Mouse (Mus musculus) small intestine, adult 2 months (tissue): ENCODE data around the gene Ctnnd2.

Experiments used
- CTCF ChIP-seq: fragments of 200-500 bp; IDR thresholded peaks from 2 replicates; pipeline ENCODE4 v1.5.1; 2012; ENCODE audit warnings: low read depth, mild to moderate bottlenecking, control low read depth, inconsistent platforms, low read length, moderate library complexity, mixed read lengths; ENCODE audit not compliant: insufficient replicate concordance, insufficient read length; ENCODE audit errors: extremely low read depth
- POLR2A ChIP-seq: fragments of 200-500 bp; IDR thresholded peaks from 2 replicates; pipeline ENCODE4 v1.6.1; 2012; ENCODE audit warnings: low read depth, mild to moderate bottlenecking, control low read depth, inconsistent platforms, low read length, moderate library complexity

- TF ChIP-seq CTCF, result no peak
- no peak for TF ChIP-seq POLR2A
Observed at GRCm38 (mm10) chr15:30867429-30867828, 695.0 kb downstream of the Ctnnd2 start.
